In the genomic region with DNA sequence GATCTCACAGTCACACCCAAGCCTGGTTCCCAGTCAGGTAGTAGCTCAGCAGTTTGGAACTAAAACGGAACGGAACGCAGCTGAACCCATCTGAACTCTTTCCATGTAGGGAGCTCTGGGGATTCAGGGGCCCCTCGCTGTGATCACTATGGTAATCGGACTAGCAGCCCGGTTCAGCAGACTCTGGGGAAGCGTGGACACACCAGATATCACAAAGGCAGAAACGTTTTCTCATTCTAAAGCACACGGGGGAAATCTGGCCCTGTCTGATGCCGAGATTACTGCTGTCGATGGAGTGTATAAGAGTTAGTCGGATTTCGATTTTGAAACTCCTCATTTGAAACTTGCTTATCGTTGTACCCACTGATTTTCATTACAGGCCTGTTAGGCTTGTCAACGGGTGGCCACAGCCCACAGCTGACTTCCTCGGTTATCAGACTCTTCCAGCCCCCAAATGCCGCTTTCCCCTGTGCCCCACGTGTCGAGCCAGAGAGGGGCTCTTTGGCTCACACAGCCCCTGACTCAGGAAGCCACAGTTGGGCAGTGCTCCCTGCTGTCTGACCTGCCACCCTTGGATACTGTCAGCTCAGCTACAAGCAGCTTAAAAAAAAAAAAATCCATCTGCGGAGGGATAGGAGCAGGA, we compare ENCODE assay signal across 13 mouse cellular contexts.
DNase-seq lines count a peak whose midpoint lies in the region; ATAC-seq and TF ChIP-seq lines count a peak whose summit lies in the region.
"Had no signal": no experiment of that assay in that cellular context is flagged by ENCODE, and none has a peak within 500 bp of the region (broad histone marks: within the 10 kb centered on the region; RNA-seq: fewer than 3 reads in every experiment).

No protein-coding gene starts in this region.

- peak overlapping the region; percentile 23 for H3K4me2 ChIP-seq in lung, embryonic 14.5 days
- H3K4me2 ChIP-seq in limb, embryonic 15.5 days, result 0 out of 2 replicates have a peak overlapping the region, but pooled peaks have one; percentile 5
- peak overlapping the region; percentile 15; the same call in 1 of the 2 replicates for H3K4me2 ChIP-seq in neural tube, embryonic 15.5 days
- H3K4me2 ChIP-seq: kidney, embryonic 15.5 days had no signal

- DNase-seq in embryo, embryonic 11 days, result peak; percentile 13
- no peak for DNase-seq in embryo, embryonic 9.5 days (ENCODE audit: extremely low spot score)
- DNase-seq in lung, embryonic 14.5 days, result no peak
- no peak for DNase-seq in lung, adult 2 months
- DNase-seq in layer of hippocampus, postnatal 14 days (ENCODE audit: low spot score in 2 of 2), result no peak
- DNase-seq in urinary bladder, postnatal 4 days (ENCODE audit: low spot score in 2 of 2), result no peak
- DNase-seq: cerebellum, adult 11 months; gastrocnemius, postnatal 14 days; lung, postnatal 4 days; thymus, postnatal 4 days had no signal

- no peaks in the 10 kb centered on the region for H3K27me3 ChIP-seq in lung, embryonic 14.5 days (ENCODE audit: insufficient read depth, low read length)
- no peaks in the 10 kb centered on the region for H3K27me3 ChIP-seq in limb, embryonic 15.5 days
- no peaks in the 10 kb centered on the region for H3K27me3 ChIP-seq in neural tube, embryonic 15.5 days (replicated peaks)
- H3K27me3 ChIP-seq: kidney, embryonic 15.5 days had no signal

- no peak overlapping the region for H3K9ac ChIP-seq in lung, embryonic 14.5 days
- H3K9ac ChIP-seq in limb, embryonic 15.5 days, result no peak overlapping the region
- no peak overlapping the region for H3K9ac ChIP-seq in neural tube, embryonic 15.5 days (replicated peaks)
- H3K9ac ChIP-seq: kidney, embryonic 15.5 days had no signal

- no peak overlapping the region for H3K27ac ChIP-seq in lung, embryonic 14.5 days (ENCODE audit: low read depth)
- H3K27ac ChIP-seq in limb, embryonic 15.5 days, result no peak overlapping the region
- no peak overlapping the region for H3K27ac ChIP-seq in neural tube, embryonic 15.5 days (replicated peaks)
- H3K27ac ChIP-seq: kidney, embryonic 15.5 days had no signal

- no peak for TF ChIP-seq CTCF in lung, embryonic 14.5 days (IDR thresholded peaks at IDR 0.05; ENCODE audit: low read depth)
- TF ChIP-seq CTCF in lung, adult 2 months (IDR thresholded peaks at IDR 0.05; ENCODE audit: insufficient read depth, low read length), result no peak

- no peak for ATAC-seq in lung, embryonic 14.5 days (ENCODE audit: insufficient read depth)
- no peak for ATAC-seq in limb, embryonic 15.5 days (ENCODE audit: insufficient number of reproducible peaks, low FRiP score, low TSS enrichment, low read depth)
- no peak for ATAC-seq in neural tube, embryonic 15.5 days (ENCODE audit: low FRiP score)

- H3K9me3 ChIP-seq in lung, embryonic 14.5 days (ENCODE audit: low read depth, low read length), result no peaks in the 10 kb centered on the region
- H3K9me3 ChIP-seq in limb, embryonic 15.5 days, result no peaks in the 10 kb centered on the region
- H3K9me3 ChIP-seq in neural tube, embryonic 15.5 days (replicated peaks), result no peaks in the 10 kb centered on the region
- H3K9me3 ChIP-seq: kidney, embryonic 15.5 days had no signal

- H3K4me3 ChIP-seq in lung, embryonic 14.5 days (ENCODE audit: low read depth, low read length), result no peak overlapping the region
- no peak overlapping the region for H3K4me3 ChIP-seq in lung, adult 2 months (replicated peaks; ENCODE audit: extremely low read depth, low read depth, low read length)
- H3K4me3 ChIP-seq in limb, embryonic 15.5 days, result no peak overlapping the region
- no peak overlapping the region for H3K4me3 ChIP-seq in neural tube, embryonic 15.5 days (replicated peaks)
- H3K4me3 ChIP-seq: kidney, embryonic 15.5 days had no signal

- no peak for TF ChIP-seq POLR2A in lung, adult 2 months (IDR thresholded peaks at IDR 0.05; ENCODE audit: borderline replicate concordance, extremely low read depth, low read depth, low read length)

- 37% methylated on average over 20 of the region's 20 CpGs for WGBS in lung, embryonic 14.5 days
- WGBS in lung, adult 2 months, result 37% methylated on average over 20 of the region's 20 CpGs
- WGBS in limb, embryonic 15.5 days, result 45% methylated on average over 20 of the region's 20 CpGs
- 35% methylated on average over 20 of the region's 20 CpGs for WGBS in neural tube, embryonic 15.5 days

- H3K4me1 ChIP-seq in lung, embryonic 14.5 days (ENCODE audit: insufficient read depth), result no peaks in the 10 kb centered on the region
- H3K4me1 ChIP-seq in lung, adult 2 months (ENCODE audit: control insufficient read depth, insufficient read depth, low read length), result no peaks in the 10 kb centered on the region
- H3K4me1 ChIP-seq in limb, embryonic 15.5 days, result no peaks in the 10 kb centered on the region
- H3K4me1 ChIP-seq in neural tube, embryonic 15.5 days, result peaks cover 6% of the 10 kb centered on the region; the same call in 1 of the 2 replicates
- H3K4me1 ChIP-seq: kidney, embryonic 15.5 days had no signal

- no peaks in the 10 kb centered on the region for H3K36me3 ChIP-seq in lung, embryonic 14.5 days (ENCODE audit: insufficient read depth)
- H3K36me3 ChIP-seq in limb, embryonic 15.5 days, result no peaks in the 10 kb centered on the region
- no peaks in the 10 kb centered on the region for H3K36me3 ChIP-seq in neural tube, embryonic 15.5 days
- H3K36me3 ChIP-seq: kidney, embryonic 15.5 days had no signal
